Mouse (Mus musculus): Measurements from ENCODE around the gene Stx18. TPM values are rescaled to one million over a fixed set of nuclear protein-coding genes. Genes with fewer than 3 reads are reported as not detected.

The Stx18 gene
- polyA plus RNA-seq, 1 experiment from 2014 or later = 22.4 TPM

DNA sequence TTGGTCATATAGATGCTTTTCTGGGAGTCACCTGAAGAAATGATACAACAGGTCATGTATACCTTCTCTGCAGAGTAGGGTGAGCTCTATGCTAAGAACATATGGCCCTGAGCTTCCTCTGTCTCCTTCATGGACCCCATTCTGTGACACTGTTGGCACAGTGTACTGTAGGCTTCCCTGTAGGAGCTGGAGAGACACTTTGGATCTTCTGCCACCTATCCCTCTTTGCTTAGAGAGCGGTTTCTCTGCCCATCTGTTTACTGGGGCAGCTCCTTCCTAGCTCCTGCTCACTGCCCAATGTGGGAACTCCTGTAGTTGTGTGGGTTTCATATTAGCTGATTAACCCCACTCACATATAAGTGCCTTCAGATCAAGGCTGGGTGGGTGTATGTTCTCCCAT lies 28.1 kb downstream of the Stx18 start:
- no peak for ATAC-seq
- WGBS = 87% methylated on average over 1 of the region's 1 CpGs
- Histone ChIP-seq H3K4me1 (replicated peaks; ENCODE audit: control insufficient read depth, insufficient read depth, low read length) (no peaks in the 10 kb centered on the region), H3K27ac (ENCODE audit: low read depth, low read length) (no peak overlapping the region), H3K27me3 (replicated peaks; ENCODE audit: control insufficient read depth, insufficient read depth, low read length) (no peaks in the 10 kb centered on the region), H3K4me3 (ENCODE audit: low read depth, low read length) (no peak overlapping the region), H3K36me3 (ENCODE audit: control insufficient read depth, insufficient read depth) (no peaks in the 10 kb centered on the region), H3K9me3 (ENCODE audit: control insufficient read depth) (no peaks in the 10 kb centered on the region), H3K4me2 (replicated peaks; ENCODE audit: low read depth) (no peak overlapping the region), H3K9ac (ENCODE audit: low read depth, low read length) (no peak overlapping the region)
- TF ChIP-seq CTCF (IDR thresholded peaks at IDR 0.05; ENCODE audit: low read depth) = no peak

- H3K4me2 ChIP-seq (replicated peaks; ENCODE audit: low read depth) = no peak overlapping the region
- H3K9me3 ChIP-seq (ENCODE audit: control insufficient read depth) = no peaks in the 10 kb centered on the region
- ATAC-seq = no peak
- no peak overlapping the region for H3K27ac ChIP-seq (ENCODE audit: low read depth, low read length)
- no peak overlapping the region for H3K4me3 ChIP-seq (ENCODE audit: low read depth, low read length)
- H3K4me1 ChIP-seq (replicated peaks; ENCODE audit: control insufficient read depth, insufficient read depth, low read length) = no peaks in the 10 kb centered on the region
- no peaks in the 10 kb centered on the region for H3K36me3 ChIP-seq (ENCODE audit: control insufficient read depth, insufficient read depth)
- 51% methylated on average over 4 of the region's 4 CpGs for WGBS
- H3K27me3 ChIP-seq (replicated peaks; ENCODE audit: control insufficient read depth, insufficient read depth, low read length) = no peaks in the 10 kb centered on the region
- no peak overlapping the region for H3K9ac ChIP-seq (ENCODE audit: low read depth, low read length)
- no peak for TF ChIP-seq CTCF (IDR thresholded peaks at IDR 0.05; ENCODE audit: low read depth)
These were observed 37.8 kb downstream of the Stx18 start for GRCm38 (mm10) chr5:38076326-38076725.

DNA sequence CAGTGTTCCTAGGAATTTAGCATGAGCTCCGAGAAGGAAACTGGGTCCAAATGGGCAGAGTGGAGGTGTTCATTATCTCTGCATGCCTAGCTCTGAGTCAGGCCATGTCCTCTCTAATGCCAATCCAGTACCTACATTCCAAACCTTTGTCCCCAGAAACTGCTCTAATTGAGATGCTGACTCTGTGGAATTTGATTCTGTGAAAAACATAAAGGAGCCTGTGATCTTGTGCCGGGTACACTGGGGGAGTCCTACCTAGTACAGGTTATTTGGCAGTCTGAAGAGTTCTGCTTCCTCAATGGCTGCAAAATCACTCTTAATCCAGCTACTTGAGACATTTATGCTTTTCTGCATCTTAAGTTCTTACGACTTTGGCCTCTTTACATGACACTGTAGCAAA lies 40.0 kb downstream of the Stx18 start:
- Histone ChIP-seq H3K4me3 (ENCODE audit: low read depth, low read length) (no peak overlapping the region), H3K27ac (ENCODE audit: low read depth, low read length) (no peak overlapping the region), H3K36me3 (ENCODE audit: control insufficient read depth, insufficient read depth) (no peaks in the 10 kb centered on the region), H3K4me1 (replicated peaks; ENCODE audit: control insufficient read depth, insufficient read depth, low read length) (no peaks in the 10 kb centered on the region), H3K9ac (ENCODE audit: low read depth, low read length) (no peak overlapping the region), H3K9me3 (ENCODE audit: control insufficient read depth) (no peaks in the 10 kb centered on the region), H3K4me2 (replicated peaks; ENCODE audit: low read depth) (no peak overlapping the region), H3K27me3 (replicated peaks; ENCODE audit: control insufficient read depth, insufficient read depth, low read length) (no peaks in the 10 kb centered on the region)
- no peak for TF ChIP-seq CTCF (IDR thresholded peaks at IDR 0.05; ENCODE audit: low read depth)
- 82% methylated on average over 3 of the region's 3 CpGs for WGBS
- ATAC-seq = no peak

DNA sequence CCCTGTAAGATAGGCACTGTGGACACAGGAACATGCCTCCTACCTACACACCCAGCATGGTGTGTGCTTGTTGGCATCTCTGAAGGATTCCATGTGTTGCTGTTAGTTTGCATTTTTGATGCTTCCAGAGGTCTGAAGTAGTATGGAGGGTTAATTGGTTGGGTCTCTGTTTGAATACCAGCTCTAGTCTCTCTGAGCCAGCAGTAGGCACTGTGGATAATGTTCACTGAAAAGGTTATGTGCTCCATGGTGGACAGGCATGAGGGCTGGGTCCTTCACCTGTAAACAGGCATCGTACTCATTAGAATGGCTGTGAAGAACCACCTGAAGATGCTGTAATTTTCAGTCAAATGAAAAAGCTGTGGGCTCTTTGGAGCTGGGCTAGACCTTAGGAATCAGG lies 41.9 kb downstream of the Stx18 start:
- Histone ChIP-seq H3K9ac (ENCODE audit: low read depth, low read length) (no peak overlapping the region), H3K36me3 (ENCODE audit: control insufficient read depth, insufficient read depth) (no peaks in the 10 kb centered on the region), H3K27ac (ENCODE audit: low read depth, low read length) (no peak overlapping the region), H3K4me1 (replicated peaks; ENCODE audit: control insufficient read depth, insufficient read depth, low read length) (no peaks in the 10 kb centered on the region), H3K27me3 (replicated peaks; ENCODE audit: control insufficient read depth, insufficient read depth, low read length) (no peaks in the 10 kb centered on the region), H3K4me2 (replicated peaks; ENCODE audit: low read depth) (no peak overlapping the region), H3K9me3 (ENCODE audit: control insufficient read depth) (no peaks in the 10 kb centered on the region), H3K4me3 (ENCODE audit: low read depth, low read length) (no peak overlapping the region)
- WGBS = 100% methylated on average over 1 of the region's 1 CpGs
- TF ChIP-seq CTCF (IDR thresholded peaks at IDR 0.05; ENCODE audit: low read depth) = no peak
- ATAC-seq = no peak

DNA sequence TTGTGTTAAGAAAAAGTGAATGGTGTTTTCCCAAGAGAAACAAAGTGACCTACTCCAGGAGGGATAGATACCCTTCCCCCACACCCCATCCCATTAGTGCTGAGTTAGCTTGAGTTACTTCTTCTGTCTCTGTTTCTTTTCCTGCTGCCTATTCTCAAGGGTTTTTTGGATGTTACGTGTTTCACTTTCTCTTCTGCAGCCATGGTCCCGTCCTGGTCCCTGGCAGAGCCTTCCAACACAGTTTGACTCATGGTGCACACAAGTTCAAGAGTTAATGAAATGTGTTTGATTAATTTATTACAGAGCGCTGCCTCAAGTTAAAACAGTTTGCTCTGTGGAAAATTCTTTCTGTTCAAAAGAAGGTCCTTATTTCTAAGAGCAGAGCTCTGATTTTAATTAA lies 44.0 kb downstream of the Stx18 start:
- H3K4me2 ChIP-seq (replicated peaks; ENCODE audit: low read depth) = no peak overlapping the region
- ATAC-seq = no peak
- no peak for TF ChIP-seq CTCF (IDR thresholded peaks at IDR 0.05; ENCODE audit: low read depth)
- H3K9me3 ChIP-seq (ENCODE audit: control insufficient read depth) = no peaks in the 10 kb centered on the region
- H3K36me3 ChIP-seq (ENCODE audit: control insufficient read depth, insufficient read depth) = no peaks in the 10 kb centered on the region
- H3K27me3 ChIP-seq (replicated peaks; ENCODE audit: control insufficient read depth, insufficient read depth, low read length) = no peaks in the 10 kb centered on the region
- 72% methylated on average over 3 of the region's 3 CpGs for WGBS
- H3K27ac ChIP-seq (ENCODE audit: low read depth, low read length) = no peak overlapping the region
- no peak overlapping the region for H3K9ac ChIP-seq (ENCODE audit: low read depth, low read length)
- H3K4me3 ChIP-seq (ENCODE audit: low read depth, low read length) = no peak overlapping the region
- H3K4me1 ChIP-seq (replicated peaks; ENCODE audit: control insufficient read depth, insufficient read depth, low read length) = no peaks in the 10 kb centered on the region

GRCm38 (mm10) chr5:38083362-38083761 lies 44.8 kb downstream of the Stx18 start:
- ATAC-seq = no peak

DNA sequence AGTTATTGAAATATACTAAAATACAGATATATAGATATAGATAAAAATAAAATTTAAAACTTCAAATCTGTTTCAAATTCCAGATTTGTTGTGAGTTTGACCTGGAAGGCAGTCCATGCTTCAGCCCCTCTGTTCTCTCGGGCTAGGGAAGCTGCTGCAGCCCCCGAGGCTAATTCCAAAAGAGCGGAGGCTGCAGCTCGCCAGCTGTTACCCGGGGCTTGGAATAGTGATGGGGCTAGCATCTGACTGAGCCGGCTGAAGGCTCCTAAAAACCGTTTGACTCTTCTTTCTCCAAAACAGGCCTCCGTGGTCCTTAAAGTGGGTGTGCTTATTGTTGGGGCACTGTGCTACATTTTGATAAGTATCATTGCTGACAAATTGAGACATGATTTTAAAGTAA lies 46.1 kb downstream of the Stx18 start:
- ATAC-seq = no peak
- Histone ChIP-seq H3K36me3 (ENCODE audit: control insufficient read depth, insufficient read depth) (no peaks in the 10 kb centered on the region), H3K9me3 (ENCODE audit: control insufficient read depth) (no peaks in the 10 kb centered on the region), H3K4me1 (replicated peaks; ENCODE audit: control insufficient read depth, insufficient read depth, low read length) (no peaks in the 10 kb centered on the region), H3K9ac (ENCODE audit: low read depth, low read length) (no peak overlapping the region), H3K4me3 (ENCODE audit: low read depth, low read length) (no peak overlapping the region), H3K27ac (ENCODE audit: low read depth, low read length) (no peak overlapping the region), H3K27me3 (replicated peaks; ENCODE audit: control insufficient read depth, insufficient read depth, low read length) (no peaks in the 10 kb centered on the region), H3K4me2 (replicated peaks; ENCODE audit: low read depth) (no peak overlapping the region)
- 64% methylated on average over 8 of the region's 8 CpGs for WGBS
- no peak for TF ChIP-seq CTCF (IDR thresholded peaks at IDR 0.05; ENCODE audit: low read depth)

More at GRCm38 (mm10) chr5:38083362-38083761, 44.8 kb downstream of the Stx18 start:
- H3K36me3 ChIP-seq (ENCODE audit: control insufficient read depth, insufficient read depth) = no peaks in the 10 kb centered on the region
- H3K27ac ChIP-seq (ENCODE audit: low read depth, low read length) = no peak overlapping the region
- H3K9ac ChIP-seq (ENCODE audit: low read depth, low read length) = no peak overlapping the region
- no peaks in the 10 kb centered on the region for H3K27me3 ChIP-seq (replicated peaks; ENCODE audit: control insufficient read depth, insufficient read depth, low read length)
- no peak for TF ChIP-seq CTCF (IDR thresholded peaks at IDR 0.05; ENCODE audit: low read depth)
- no peak overlapping the region for H3K4me3 ChIP-seq (ENCODE audit: low read depth, low read length)
- no peaks in the 10 kb centered on the region for H3K9me3 ChIP-seq (ENCODE audit: control insufficient read depth)
- 85% methylated on average over 5 of the region's 5 CpGs for WGBS
- no peaks in the 10 kb centered on the region for H3K4me1 ChIP-seq (replicated peaks; ENCODE audit: control insufficient read depth, insufficient read depth, low read length)
- no peak overlapping the region for H3K4me2 ChIP-seq (replicated peaks; ENCODE audit: low read depth)
